Mouse (Mus musculus): ENCODE results near the gene Slc7a15. TPM values are rescaled to one million over a fixed set of nuclear protein-coding genes. Genes with fewer than 3 reads are reported as not detected.

The Slc7a15 gene
- polyA plus RNA-seq, 1 experiment from 2014 or later = not detected

DNA sequence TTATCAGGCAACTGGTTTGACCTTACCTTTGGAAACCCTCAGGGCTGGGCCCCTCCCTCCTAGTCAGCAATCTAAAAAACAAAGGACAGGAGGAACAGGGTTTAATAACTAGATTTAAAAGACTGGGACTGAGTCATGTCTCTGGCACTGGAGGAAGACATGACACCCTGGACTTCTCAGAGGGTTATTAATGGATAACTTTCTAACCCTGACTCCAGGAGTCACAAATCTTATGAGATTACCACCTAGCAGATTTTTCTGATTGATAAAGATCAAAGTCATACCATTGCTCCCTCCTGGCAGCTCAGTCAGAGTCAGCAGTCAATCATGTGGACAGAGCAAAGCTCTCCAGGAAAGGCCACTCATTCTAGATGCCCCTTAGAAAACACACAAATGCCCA, 43.4 kb downstream of the Slc7a15 start:
- ATAC-seq (replicated peaks; ENCODE audit: low FRiP score) = no peak
- no peak overlapping the region for H3K4me3 ChIP-seq (replicated peaks)
- H3K4me2 ChIP-seq = no peak overlapping the region
- H3K27me3 ChIP-seq = no peaks in the 10 kb centered on the region
- no peaks in the 10 kb centered on the region for H3K9me3 ChIP-seq (replicated peaks)
- no peak overlapping the region for H3K9ac ChIP-seq
- H3K4me1 ChIP-seq = no peaks in the 10 kb centered on the region
- no peak overlapping the region for H3K27ac ChIP-seq
- H3K36me3 ChIP-seq = no peaks in the 10 kb centered on the region

GRCm38 (mm10) chr12:8547357-8547756, 51.5 kb downstream of the Slc7a15 start:
- Histone ChIP-seq H3K4me2 (no peak overlapping the region), H3K27me3 (no peaks in the 10 kb centered on the region), H3K9ac (no peak overlapping the region), H3K4me1 (no peaks in the 10 kb centered on the region), H3K9me3 (replicated peaks) (no peaks in the 10 kb centered on the region), H3K4me3 (replicated peaks) (no peak overlapping the region), H3K27ac (no peak overlapping the region), H3K36me3 (no peaks in the 10 kb centered on the region)
- 18% methylated on average over 11 of the region's 11 CpGs for WGBS
- ATAC-seq (replicated peaks; ENCODE audit: low FRiP score) = peak; percentile 79

- H3K9ac ChIP-seq = no peak overlapping the region
- no peaks in the 10 kb centered on the region for H3K27me3 ChIP-seq
- WGBS = 87% methylated on average over 6 of the region's 6 CpGs
- no peaks in the 10 kb centered on the region for H3K9me3 ChIP-seq (replicated peaks)
- no peak overlapping the region for H3K4me2 ChIP-seq
- H3K36me3 ChIP-seq = no peaks in the 10 kb centered on the region
- no peak overlapping the region for H3K4me3 ChIP-seq (replicated peaks)
- no peak overlapping the region for H3K27ac ChIP-seq
- no peaks in the 10 kb centered on the region for H3K4me1 ChIP-seq
- no peak for ATAC-seq (replicated peaks; ENCODE audit: low FRiP score)
These were observed 52.1 kb downstream of the Slc7a15 start for GRCm38 (mm10) chr12:8546801-8547200.

- H3K27me3 ChIP-seq = no peaks in the 10 kb centered on the region
- ATAC-seq (replicated peaks; ENCODE audit: low FRiP score) = no peak
- no peak overlapping the region for H3K9ac ChIP-seq
- H3K4me3 ChIP-seq (replicated peaks) = no peak overlapping the region
- H3K9me3 ChIP-seq (replicated peaks) = no peaks in the 10 kb centered on the region
- no peaks in the 10 kb centered on the region for H3K36me3 ChIP-seq
- no peak overlapping the region for H3K4me2 ChIP-seq
- no peaks in the 10 kb centered on the region for H3K4me1 ChIP-seq
- WGBS = 80% methylated on average over 5 of the region's 5 CpGs
- H3K27ac ChIP-seq = no peak overlapping the region
These were observed 53.7 kb downstream of the Slc7a15 start for GRCm38 (mm10) chr12:8545066-8545610.

GRCm38 (mm10) chr12:8542371-8542770, 56.5 kb downstream of the Slc7a15 start:
- H3K4me2 ChIP-seq = no peak overlapping the region
- no peak overlapping the region for H3K4me3 ChIP-seq (replicated peaks)
- H3K9me3 ChIP-seq (replicated peaks) = no peaks in the 10 kb centered on the region
- no peak overlapping the region for H3K9ac ChIP-seq
- no peaks in the 10 kb centered on the region for H3K36me3 ChIP-seq
- no peaks in the 10 kb centered on the region for H3K4me1 ChIP-seq
- H3K27me3 ChIP-seq = no peaks in the 10 kb centered on the region
- WGBS = 86% methylated on average over 4 of the region's 4 CpGs
- no peak for ATAC-seq (replicated peaks; ENCODE audit: low FRiP score)
- no peak overlapping the region for H3K27ac ChIP-seq

- Histone ChIP-seq H3K4me3 (replicated peaks) (no peak overlapping the region), H3K9me3 (replicated peaks) (no peaks in the 10 kb centered on the region), H3K4me1 (no peaks in the 10 kb centered on the region), H3K27me3 (no peaks in the 10 kb centered on the region), H3K36me3 (no peaks in the 10 kb centered on the region), H3K4me2 (no peak overlapping the region), H3K9ac (no peak overlapping the region), H3K27ac (no peak overlapping the region)
- 86% methylated on average over 13 of the region's 13 CpGs for WGBS
- ATAC-seq (replicated peaks; ENCODE audit: low FRiP score) = no peak
These were observed 59.4 kb downstream of the Slc7a15 start for GRCm38 (mm10) chr12:8539471-8539870.

DNA sequence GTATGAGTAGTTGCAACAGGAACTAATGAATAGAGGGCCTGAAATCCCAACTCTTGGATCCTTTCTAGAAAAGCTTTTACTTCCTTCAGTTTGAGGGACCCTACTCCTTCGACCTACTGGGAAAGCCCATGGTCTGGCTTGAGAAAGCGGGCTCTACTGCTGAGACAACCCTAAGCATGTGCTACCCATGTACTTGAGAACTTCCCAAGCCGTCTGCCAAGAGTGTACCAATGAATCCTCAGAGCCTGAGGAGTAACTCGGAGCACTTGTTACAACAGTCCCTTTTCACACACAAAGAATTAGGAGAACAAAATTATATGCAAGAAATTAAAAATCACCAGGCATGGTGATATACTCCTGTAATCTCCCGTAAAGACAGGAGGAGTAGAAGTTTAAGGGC, 61.6 kb downstream of the Slc7a15 start:
- Histone ChIP-seq H3K36me3 (no peaks in the 10 kb centered on the region), H3K4me2 (no peak overlapping the region), H3K9ac (no peak overlapping the region), H3K27me3 (no peaks in the 10 kb centered on the region), H3K9me3 (replicated peaks) (no peaks in the 10 kb centered on the region), H3K4me3 (replicated peaks) (no peak overlapping the region), H3K4me1 (no peaks in the 10 kb centered on the region), H3K27ac (no peak overlapping the region)
- 90% methylated on average over 5 of the region's 5 CpGs for WGBS
- ATAC-seq (replicated peaks; ENCODE audit: low FRiP score) = no peak

GRCm38 (mm10) chr12:8536221-8536965, 62.5 kb downstream of the Slc7a15 start:
- no peaks in the 10 kb centered on the region for H3K36me3 ChIP-seq
- no peak overlapping the region for H3K27ac ChIP-seq
- no peaks in the 10 kb centered on the region for H3K27me3 ChIP-seq
- H3K9me3 ChIP-seq (replicated peaks) = no peaks in the 10 kb centered on the region
- 61% methylated on average over 9 of the region's 9 CpGs for WGBS
- H3K4me1 ChIP-seq = no peaks in the 10 kb centered on the region
- ATAC-seq (replicated peaks; ENCODE audit: low FRiP score) = 0 out of 2 replicates have a peak, but pooled peaks have one; percentile 29
- H3K4me3 ChIP-seq (replicated peaks) = no peak overlapping the region
- no peak overlapping the region for H3K4me2 ChIP-seq
- H3K9ac ChIP-seq = no peak overlapping the region

DNA sequence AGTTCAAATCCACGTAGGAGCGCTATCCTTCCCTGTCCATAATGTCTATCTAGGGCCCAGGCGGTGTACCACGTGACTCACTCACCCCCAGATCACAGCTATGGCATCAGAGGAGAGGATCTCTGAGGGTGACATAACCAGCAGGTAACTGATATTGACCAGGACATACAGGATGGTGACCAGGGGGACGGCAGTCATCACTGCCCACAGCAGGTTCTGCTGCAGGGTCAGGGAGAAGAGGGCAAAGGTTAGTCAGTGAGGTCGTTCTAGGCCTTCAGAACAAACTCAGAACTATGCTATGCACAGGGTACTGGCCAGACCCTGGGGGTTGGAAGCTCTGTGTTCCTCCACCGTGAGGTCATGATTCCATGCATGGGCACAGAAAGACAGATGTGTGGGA, 63.3 kb downstream of the Slc7a15 start:
- Histone ChIP-seq H3K9me3 (replicated peaks) (no peaks in the 10 kb centered on the region), H3K4me2 (no peak overlapping the region), H3K36me3 (no peaks in the 10 kb centered on the region), H3K4me1 (no peaks in the 10 kb centered on the region), H3K27me3 (no peaks in the 10 kb centered on the region), H3K9ac (no peak overlapping the region), H3K4me3 (replicated peaks) (no peak overlapping the region), H3K27ac (no peak overlapping the region)
- ATAC-seq (replicated peaks; ENCODE audit: low FRiP score) = no peak
- WGBS = 86% methylated on average over 7 of the region's 7 CpGs

- Histone ChIP-seq H3K9me3 (replicated peaks) (no peaks in the 10 kb centered on the region), H3K9ac (no peak overlapping the region), H3K4me3 (replicated peaks) (no peak overlapping the region), H3K4me1 (no peaks in the 10 kb centered on the region), H3K27me3 (no peaks in the 10 kb centered on the region), H3K27ac (no peak overlapping the region), H3K36me3 (no peaks in the 10 kb centered on the region), H3K4me2 (no peak overlapping the region)
- WGBS = 65% methylated on average over 1 of the region's 1 CpGs
- ATAC-seq (replicated peaks; ENCODE audit: low FRiP score) = no peak
These were observed 64.0 kb downstream of the Slc7a15 start for GRCm38 (mm10) chr12:8534915-8535314.

DNA sequence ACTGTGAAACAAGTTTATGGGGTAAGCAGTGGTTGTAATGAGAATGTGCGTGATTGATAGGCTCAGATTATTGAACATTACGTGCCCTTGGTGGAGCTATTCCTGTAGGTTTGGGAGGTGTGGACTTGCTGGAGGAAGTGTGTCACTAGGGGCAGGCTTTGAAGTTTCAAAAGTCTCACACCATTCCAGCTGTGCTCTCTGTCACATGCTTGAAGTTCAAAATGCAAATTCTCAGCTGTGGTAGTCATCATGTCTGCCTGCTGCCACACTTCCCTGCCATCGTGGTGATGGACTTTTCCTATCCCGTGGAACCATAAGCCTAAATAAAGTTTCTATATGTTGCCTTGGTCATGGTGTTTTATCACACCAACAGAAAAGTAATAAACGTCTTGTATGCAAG, 71.1 kb downstream of the Slc7a15 start:
- WGBS = 74% methylated on average over 5 of the region's 5 CpGs
- no peaks in the 10 kb centered on the region for H3K36me3 ChIP-seq
- no peaks in the 10 kb centered on the region for H3K4me1 ChIP-seq
- H3K9ac ChIP-seq = no peak overlapping the region
- H3K9me3 ChIP-seq (replicated peaks) = no peaks in the 10 kb centered on the region
- H3K4me2 ChIP-seq = no peak overlapping the region
- H3K27ac ChIP-seq = no peak overlapping the region
- H3K27me3 ChIP-seq = no peaks in the 10 kb centered on the region
- H3K4me3 ChIP-seq (replicated peaks) = no peak overlapping the region
- no peak for ATAC-seq (replicated peaks; ENCODE audit: low FRiP score)

DNA sequence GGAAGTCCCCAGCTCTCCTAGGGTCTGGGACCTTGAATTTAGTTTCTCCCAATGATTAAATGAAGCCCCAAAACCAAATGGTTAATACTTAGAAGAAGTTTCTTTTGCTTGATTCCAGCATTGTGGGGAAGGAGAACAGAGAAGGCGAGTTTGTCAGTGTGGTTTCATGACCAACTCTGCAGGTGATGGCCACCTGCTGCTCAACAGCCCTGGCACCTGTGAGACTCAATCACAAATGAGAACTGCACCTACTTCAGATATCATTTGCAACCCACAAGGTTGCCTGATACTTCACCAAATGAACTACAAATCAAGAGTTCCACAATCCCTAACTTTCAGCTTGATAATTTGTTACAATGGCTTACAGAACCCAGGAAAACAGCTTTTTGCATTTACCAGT, 71.7 kb downstream of the Slc7a15 start:
- ATAC-seq (replicated peaks; ENCODE audit: low FRiP score) = no peak
- 91% methylated on average over 1 of the region's 1 CpGs for WGBS
- no peak overlapping the region for H3K9ac ChIP-seq

DNA sequence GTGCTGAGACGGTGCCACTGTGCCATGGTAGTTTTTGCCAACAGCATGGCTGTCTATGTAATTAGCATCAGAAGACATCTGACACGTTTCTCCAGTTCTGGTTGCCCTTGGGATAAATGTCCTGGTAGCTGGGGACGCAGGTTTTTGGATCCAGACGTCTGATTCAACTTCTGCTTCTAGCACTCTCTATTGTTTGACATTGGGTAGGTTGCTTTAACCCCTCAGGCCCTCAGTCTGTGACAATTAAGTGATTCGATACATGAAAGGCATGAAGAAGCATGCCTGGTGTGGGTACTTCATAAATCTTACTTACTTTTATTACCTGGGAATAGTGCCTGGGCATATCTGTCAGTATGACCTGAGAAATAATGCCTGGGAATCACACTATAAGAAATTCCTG, 74.8 kb downstream of the Slc7a15 start:
- Histone ChIP-seq H3K9ac (no peak overlapping the region), H3K27ac (no peak overlapping the region), H3K4me1 (peaks cover 11% of the 10 kb centered on the region; the same call in 1 of the 2 replicates), H3K4me2 (no peak overlapping the region), H3K4me3 (replicated peaks) (no peak overlapping the region), H3K9me3 (replicated peaks) (no peaks in the 10 kb centered on the region), H3K27me3 (no peaks in the 10 kb centered on the region), H3K36me3 (no peaks in the 10 kb centered on the region)
- ATAC-seq (replicated peaks; ENCODE audit: low FRiP score) = no peak
- WGBS = 47% methylated on average over 5 of the region's 5 CpGs

More for the DNA sequence above, 71.7 kb downstream of the Slc7a15 start:
- Histone ChIP-seq H3K4me3 (replicated peaks) (no peak overlapping the region), H3K36me3 (no peaks in the 10 kb centered on the region), H3K27me3 (no peaks in the 10 kb centered on the region), H3K4me2 (no peak overlapping the region), H3K27ac (no peak overlapping the region), H3K4me1 (no peaks in the 10 kb centered on the region), H3K9me3 (replicated peaks) (no peaks in the 10 kb centered on the region)
